Mouse (Mus musculus) lung, postnatal 4 days (tissue): ENCODE results near the gene Actl7b.

ENCODE experiments used
- DNase-seq, 2 experiments: peaks; one replicate each; pipeline ENCODE4 v3.0.0; 2021

Actl7b gene

DNA sequence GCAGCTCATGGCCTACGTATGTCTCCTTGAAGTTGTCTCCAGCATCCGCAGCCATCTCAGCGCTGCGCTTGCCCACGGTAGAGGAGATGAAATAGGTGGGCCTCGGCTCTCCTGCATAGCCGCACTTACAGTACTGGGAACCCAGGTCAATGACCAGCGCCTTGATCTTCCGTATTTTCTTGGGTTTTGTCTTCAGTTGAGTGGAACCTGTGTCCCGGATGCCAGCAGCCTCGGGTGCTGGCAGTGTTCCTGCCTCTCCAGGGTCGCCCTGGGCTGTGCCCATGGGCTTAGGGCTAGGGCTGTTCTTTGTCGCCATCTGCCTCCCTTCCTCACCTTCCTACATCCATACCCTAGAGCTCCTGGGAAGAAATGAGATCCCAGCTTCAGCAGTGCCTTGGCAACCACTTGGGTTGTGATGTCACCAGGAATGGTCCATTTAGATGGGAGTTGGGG is at the start of gene Actl7b:
Gene Actl7b (minus strand): TSS at position 403 of the 453 bp plus-strand sequence.
- DNase-seq = no peak

DNA sequence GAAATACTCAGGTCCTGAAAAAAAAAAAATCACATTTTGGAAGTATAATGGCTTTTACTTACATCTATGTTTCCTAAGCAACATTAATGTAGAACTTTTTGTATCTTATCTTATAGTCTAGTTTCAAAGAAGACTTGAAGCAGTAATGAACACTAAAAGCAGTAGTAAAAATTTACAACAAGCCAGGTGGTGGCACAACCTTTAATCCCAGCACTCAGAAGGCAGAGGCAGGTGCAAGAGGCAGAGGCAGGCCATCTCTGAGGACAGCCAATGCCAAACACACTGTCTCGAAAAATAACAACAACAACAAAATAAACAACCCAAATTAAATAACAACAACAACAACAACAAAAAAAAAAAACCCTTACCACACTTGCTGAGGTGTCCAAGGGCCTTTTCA is 29.8 kb upstream of the Actl7b start:
- no peak for DNase-seq

- peak; percentile 38 to 74 for DNase-seq
Observed at GRCm38 (mm10) chr4:56768913-56769312, 27.7 kb upstream of the Actl7b start.

DNA sequence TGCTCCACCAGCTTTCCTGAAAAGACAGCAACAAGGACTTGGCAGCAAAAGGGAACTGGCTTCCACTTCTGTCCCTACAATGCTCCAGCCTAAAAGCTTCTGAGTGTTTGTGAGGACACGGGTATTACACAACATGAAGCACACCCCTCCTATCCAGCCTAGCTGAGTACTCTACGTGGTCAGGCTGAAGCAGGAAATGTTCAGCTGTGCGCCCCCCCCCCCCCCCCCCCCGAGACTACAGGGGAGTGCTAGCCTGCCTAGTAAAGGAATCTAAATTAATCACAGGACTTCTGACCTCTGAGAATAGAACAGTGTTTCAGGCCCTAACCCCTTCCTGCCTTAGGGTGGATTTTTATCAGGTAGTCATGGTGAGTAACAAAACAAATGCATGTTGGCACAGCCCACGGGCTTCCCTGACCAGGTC is 26.6 kb upstream of the Actl7b start:
- DNase-seq = peak; percentile 26 to 34

GRCm38 (mm10) chr4:56757693-56758092 is 16.4 kb upstream of the Actl7b start:
- DNase-seq = no peak

- peak; percentile 73 to 74 for DNase-seq
Observed at GRCm38 (mm10) chr4:56756966-56757600, 15.8 kb upstream of the Actl7b start.

- peak; percentile 16 to 45 for DNase-seq
Observed at GRCm38 (mm10) chr4:56756021-56756420, 14.8 kb upstream of the Actl7b start.

- no peak for DNase-seq
Observed at GRCm38 (mm10) chr4:56747456-56747855, 6.2 kb upstream of the Actl7b start.

DNA sequence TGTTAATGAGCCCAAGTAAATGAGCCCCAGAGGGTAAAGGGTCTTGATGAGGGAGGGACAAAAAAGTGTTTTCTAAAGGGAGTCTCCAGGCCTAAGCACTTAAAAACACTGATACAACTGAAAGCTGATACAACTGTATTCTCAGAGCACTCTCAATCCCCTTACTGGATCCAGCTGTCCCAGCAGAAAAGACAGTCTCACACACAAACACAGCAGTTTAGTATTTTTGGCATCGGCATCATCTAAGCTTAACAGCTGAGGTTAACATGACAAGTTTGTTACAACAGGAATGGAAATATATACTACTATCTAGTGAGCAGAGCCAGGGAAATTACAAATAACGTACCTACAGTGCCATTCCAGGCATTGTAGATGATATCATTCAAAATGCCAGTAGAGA is 5.1 kb upstream of the Actl7b start:
- no peak for DNase-seq

DNA sequence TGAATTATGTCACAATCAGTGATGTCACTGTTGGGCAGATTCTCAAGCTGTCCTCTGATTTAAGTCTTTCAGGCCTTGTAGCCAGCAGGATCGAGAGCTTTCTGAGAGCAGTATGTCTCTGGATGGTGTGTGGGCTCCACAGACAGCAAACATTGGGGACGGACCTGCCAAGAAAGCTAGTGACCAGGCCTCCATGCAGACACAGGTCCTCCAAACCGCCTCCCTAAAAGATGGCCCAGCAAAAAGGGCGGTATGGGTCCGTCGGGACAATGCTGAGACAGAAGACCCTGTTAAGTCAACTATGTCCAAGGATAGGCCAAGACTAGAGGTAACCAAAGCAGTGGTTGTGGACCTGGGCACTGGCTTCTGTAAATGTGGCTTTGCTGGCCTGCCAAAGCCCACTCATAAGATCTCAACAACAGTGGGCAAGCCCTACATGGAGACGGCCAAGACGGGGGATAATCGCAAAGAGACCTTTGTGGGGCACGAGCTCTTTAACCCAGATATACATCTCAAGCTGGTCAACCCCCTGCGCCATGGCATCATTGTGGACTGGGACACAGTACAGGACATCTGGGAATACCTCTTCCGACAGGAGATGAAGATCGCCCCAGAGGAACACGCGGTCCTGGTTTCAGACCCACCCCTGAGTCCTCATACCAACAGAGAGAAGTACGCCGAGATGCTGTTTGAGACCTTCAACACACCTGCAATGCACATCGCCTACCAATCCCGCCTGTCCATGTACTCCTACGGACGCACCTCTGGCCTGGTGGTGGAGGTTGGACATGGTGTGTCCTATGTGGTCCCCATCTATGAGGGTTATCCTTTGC is 2.3 kb upstream of the Actl7b start, which contains the start of gene Actl7a:
Gene Actl7a (plus strand): TSS at position 51 of the 833 bp plus-strand sequence.
- DNase-seq = no peak

GRCm38 (mm10) chr4:56742698-56743097 is 1.5 kb upstream of the Actl7b start:
- no peak for DNase-seq

DNA sequence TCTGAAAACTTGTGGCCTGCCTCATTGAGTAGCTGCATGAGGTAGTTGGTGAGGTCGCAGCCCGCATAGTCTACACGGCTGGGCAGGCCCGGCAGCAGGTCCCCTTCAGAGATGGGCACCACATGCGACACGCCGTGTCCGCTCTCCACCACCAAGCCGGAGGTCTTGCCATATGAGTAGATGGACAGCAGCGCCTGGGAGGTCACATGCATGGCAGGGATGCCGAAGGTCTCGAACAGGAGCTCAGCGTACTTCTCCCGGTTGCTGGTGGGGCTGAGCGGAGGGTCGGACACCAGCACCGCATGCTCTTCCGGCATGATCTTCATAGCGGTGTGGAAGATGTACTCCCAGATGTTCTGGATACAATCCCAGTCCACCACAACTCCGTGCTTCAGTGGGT is 632 bp downstream of the Actl7b start:
- no peak for DNase-seq

- no peak for DNase-seq
Observed at GRCm38 (mm10) chr4:56740020-56740485, 1.2 kb downstream of the Actl7b start, which contains the start of gene Gm26657. Gene Gm26657 (plus strand): TSS chr4:56740070.

DNA sequence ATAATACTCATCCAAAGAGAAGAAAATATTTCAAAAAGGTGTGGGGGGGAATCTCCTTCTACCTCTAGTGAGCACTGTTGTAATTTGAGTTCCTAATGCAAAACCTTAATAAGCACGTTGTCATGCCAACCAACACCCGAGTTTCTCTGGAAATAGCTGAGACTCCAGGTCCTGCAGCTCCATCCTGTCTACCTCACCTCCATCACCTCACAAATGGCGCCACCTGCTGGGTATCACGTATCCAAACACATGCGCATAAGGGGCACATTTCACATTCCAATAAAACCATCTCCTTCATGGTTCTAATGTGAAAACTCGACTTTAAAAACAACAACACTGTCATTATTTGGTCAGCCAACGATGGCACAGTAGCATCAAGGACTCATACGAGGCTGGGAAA is 15.4 kb downstream of the Actl7b start:
- DNase-seq = peak in 1 of 2 experiments; percentile 13

DNA sequence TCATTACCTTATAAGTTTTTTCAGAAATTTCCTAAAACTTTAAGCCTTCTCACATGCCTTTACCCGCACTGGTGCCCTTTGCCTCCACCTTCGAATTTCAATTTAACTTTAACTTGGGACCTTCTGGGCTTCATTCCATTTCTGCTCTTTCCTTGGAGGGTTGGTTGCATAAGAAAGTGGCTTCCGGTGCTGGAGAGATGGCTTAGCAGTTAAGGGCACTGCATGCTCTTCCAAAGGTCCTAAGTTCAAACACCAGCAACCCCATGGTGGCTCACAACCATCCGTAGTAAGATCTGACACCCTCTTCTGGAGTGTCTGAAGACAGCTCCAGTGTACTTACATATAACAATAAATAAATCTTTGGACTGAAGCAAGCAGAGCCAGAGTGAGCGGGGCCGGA is 18.0 kb downstream of the Actl7b start:
- no peak for DNase-seq

GRCm38 (mm10) chr4:56722346-56722745 is 18.9 kb downstream of the Actl7b start:
- no peak for DNase-seq

GRCm38 (mm10) chr4:56721469-56721868 is 19.8 kb downstream of the Actl7b start:
- peak in 1 of 2 experiments; percentile 51 for DNase-seq

GRCm38 (mm10) chr4:56720403-56720802 is 20.8 kb downstream of the Actl7b start:
- DNase-seq = no peak

DNA sequence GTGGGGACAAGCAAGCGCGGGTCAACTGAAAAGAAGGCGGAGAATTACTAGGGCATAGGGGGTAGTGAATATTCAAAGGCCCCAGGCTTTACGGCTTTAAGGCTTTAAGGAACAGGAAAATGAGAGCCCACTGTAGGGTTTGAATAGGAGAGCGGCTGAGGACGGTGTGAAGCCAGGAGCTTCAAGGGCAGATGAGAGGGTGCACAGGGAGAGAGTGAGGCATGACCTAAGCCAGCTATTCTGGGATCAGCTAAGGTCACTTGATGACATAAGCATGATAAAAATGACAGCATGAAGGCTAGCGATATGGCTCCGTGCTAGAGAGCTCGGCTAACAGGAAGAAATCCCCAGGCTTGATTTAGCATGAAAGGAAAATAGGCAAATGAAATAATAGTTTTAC is 21.8 kb downstream of the Actl7b start:
- DNase-seq = no peak

DNA sequence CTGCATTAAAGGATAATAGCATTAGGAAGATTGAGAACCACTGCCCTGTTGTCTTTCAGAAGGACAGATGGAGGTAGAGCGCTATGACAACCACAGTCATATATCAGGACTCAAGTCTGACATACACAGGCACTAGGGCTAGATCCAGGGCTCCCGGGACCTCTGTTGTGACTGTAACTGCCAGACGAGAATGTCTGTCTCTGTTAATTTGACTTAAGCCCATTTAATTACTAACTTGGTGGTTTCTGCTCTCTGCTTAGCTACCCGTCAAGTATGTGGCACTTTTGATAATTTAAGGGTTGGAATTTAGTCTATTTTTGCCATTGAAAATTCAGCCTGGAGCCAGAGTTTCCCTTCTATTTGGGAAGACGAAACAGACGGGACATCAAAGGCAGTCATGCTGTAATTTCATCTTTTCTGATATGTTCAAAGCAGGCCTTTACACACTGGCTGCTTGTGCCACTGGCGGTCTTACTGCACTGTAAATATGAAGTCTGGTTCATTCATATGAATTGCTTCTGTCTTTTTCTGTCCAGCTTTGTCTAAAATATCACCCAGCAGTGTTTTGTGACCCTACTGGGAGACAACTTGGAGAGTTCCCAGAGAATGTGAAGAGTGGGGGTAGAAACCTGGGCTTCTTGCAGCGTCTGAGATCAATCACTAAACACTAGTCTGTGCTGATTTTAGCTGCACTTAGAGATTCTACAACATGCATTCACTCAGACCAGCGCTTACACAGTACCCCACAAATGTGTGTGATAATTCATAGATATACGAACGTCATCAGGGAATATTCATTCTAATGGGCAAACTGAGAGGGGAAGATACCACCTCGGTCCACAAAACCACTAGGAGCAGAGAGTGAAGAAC is 22.4 kb downstream of the Actl7b start:
- no peak for DNase-seq

GRCm38 (mm10) chr4:56717932-56718331 is 23.3 kb downstream of the Actl7b start:
- DNase-seq = no peak

GRCm38 (mm10) chr4:56716801-56717200 is 24.4 kb downstream of the Actl7b start:
- DNase-seq = no peak

DNA sequence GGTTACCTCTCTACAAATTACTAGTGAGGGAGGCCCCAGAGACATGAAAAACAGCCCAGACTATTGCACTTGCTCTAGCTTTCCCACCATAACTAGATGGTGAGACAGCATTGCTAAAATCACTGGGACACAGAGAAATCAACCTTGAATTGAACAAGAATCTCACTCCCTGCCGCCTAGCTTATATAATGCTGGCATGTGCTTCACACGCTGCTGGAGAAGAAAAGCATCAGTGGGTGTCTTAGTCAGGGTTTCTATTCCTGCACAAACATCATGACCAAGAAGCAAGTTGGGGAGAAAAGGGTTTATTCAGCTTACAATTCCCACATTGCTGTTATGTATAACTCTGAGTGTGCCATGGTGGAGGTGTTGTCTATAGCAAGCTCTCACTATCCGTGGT is 28.1 kb downstream of the Actl7b start:
- DNase-seq = no peak
